Mouse (Mus musculus) spleen, adult 18-20 months (tissue): ENCODE measurements at regions not wholly inside any gene's neighbourhood (a gene's known extent, or its start where the extent isn't known, plus 50 kb on each side); places are given as distances from the start of the nearest gene placed in this dataset.

Experiments used
- DNase-seq, 2 experiments: peaks; one replicate each; pipeline ENCODE4 v3.0.0; 2022; ENCODE audit warnings: mixed read lengths in 2 of 2

GRCm38 (mm10) chr10:16438414-16438813 is 1284.6 kb upstream of the Cited2 start:
- no peak for DNase-seq

- DNase-seq = no peak
These were observed 1281.9 kb upstream of the Cited2 start for GRCm38 (mm10) chr10:16440932-16441640.

GRCm38 (mm10) chr10:16441661-16442072 is 1281.4 kb upstream of the Cited2 start:
- DNase-seq = no peak

- no peak for DNase-seq
These were observed 1279.1 kb upstream of the Cited2 start for GRCm38 (mm10) chr10:16443901-16444300.

- DNase-seq = no peak
These were observed 1255.1 kb upstream of the Cited2 start for GRCm38 (mm10) chr10:16467935-16468334.

- DNase-seq = no peak
These were observed 1253.3 kb upstream of the Cited2 start for GRCm38 (mm10) chr10:16469711-16470110.

- DNase-seq = no peak
These were observed 1249.0 kb upstream of the Cited2 start for GRCm38 (mm10) chr10:16473952-16474521.

GRCm38 (mm10) chr10:16498580-16498979 is 1224.4 kb upstream of the Cited2 start:
- DNase-seq = no peak

GRCm38 (mm10) chr10:16507681-16508080 is 1215.3 kb upstream of the Cited2 start:
- DNase-seq = no peak

- DNase-seq = no peak
These were observed 1214.9 kb upstream of the Cited2 start for GRCm38 (mm10) chr10:16508161-16508560.

- no peak for DNase-seq
These were observed 1208.4 kb upstream of the Cited2 start for GRCm38 (mm10) chr10:16514656-16515055.

- DNase-seq = no peak
These were observed 1201.1 kb upstream of the Cited2 start for GRCm38 (mm10) chr10:16521895-16522294.

- DNase-seq = no peak
These were observed 1198.9 kb upstream of the Cited2 start for GRCm38 (mm10) chr10:16524101-16524500.

GRCm38 (mm10) chr10:16527693-16528092 is 1195.3 kb upstream of the Cited2 start:
- no peak for DNase-seq

GRCm38 (mm10) chr10:16537660-16538059 is 1185.4 kb upstream of the Cited2 start:
- DNase-seq = no peak

- no peak for DNase-seq
These were observed 1184.6 kb upstream of the Cited2 start for GRCm38 (mm10) chr10:16538379-16538778.

- DNase-seq = no peak
These were observed 1177.6 kb upstream of the Cited2 start for GRCm38 (mm10) chr10:16545445-16545844.

GRCm38 (mm10) chr10:16552861-16553635 is 1170.0 kb upstream of the Cited2 start:
- DNase-seq = no peak

- no peak for DNase-seq
These were observed 1148.5 kb upstream of the Cited2 start for GRCm38 (mm10) chr10:16574568-16574967.

GRCm38 (mm10) chr10:16578554-16579078 is 1144.4 kb upstream of the Cited2 start:
- no peak for DNase-seq

- no peak for DNase-seq
These were observed 1142.8 kb upstream of the Cited2 start for GRCm38 (mm10) chr10:16580200-16580599.

GRCm38 (mm10) chr10:16588833-16589232 is 1134.2 kb upstream of the Cited2 start:
- no peak for DNase-seq

GRCm38 (mm10) chr10:16589399-16589798 is 1133.6 kb upstream of the Cited2 start:
- DNase-seq = no peak

GRCm38 (mm10) chr10:16592870-16593269 is 1130.1 kb upstream of the Cited2 start:
- DNase-seq = no peak
